Comparison of ENCODE assay signal across 13 mouse cellular contexts in the genomic region with DNA sequence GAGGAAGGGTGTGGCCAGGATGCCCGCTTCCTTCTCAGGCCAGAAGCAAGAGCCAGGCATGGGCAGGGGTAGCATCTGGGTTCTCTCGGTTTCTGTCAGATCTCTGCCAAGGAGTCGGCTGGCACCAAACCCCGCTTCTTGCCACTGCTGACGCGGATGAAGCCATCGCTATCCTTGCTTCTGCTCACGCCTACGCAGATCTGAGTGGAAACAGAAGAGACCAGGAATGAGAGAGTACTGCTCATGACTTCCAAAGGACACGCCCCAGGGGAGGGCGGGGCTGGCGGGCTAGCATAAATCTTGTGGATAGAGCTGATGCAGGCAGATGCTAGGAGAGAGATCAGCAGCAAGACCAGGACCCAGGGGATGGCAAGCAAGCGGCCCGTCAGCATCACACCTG. TPM values are rescaled to one million over a fixed set of nuclear protein-coding genes. Genes with fewer than 3 reads are reported as not detected.
A peak's percentile ranks its signal among the peaks of the same experiment; 100 is the strongest.
DNase-seq lines count a peak whose midpoint lies in the region; ATAC-seq lines count a peak whose summit lies in the region.
"Had no signal": no experiment of that assay in that cellular context is flagged by ENCODE, and none has a peak within 500 bp of the region (broad histone marks: within the 10 kb centered on the region; RNA-seq: fewer than 3 reads in every experiment).

No protein-coding gene starts in this region.

- no peak for ATAC-seq in embryonic facial prominence, embryonic 15.5 days (ENCODE audit: insufficient number of reproducible peaks, low FRiP score, low TSS enrichment, low read depth)
- ATAC-seq: hindbrain, embryonic 16.5 days had no signal

- peaks cover 10% of the 10 kb centered on the region for H3K27me3 ChIP-seq in embryonic facial prominence, embryonic 15.5 days
- H3K27me3 ChIP-seq in embryonic facial prominence, embryonic 10.5 days (replicated peaks; ENCODE audit: low read depth, poor library complexity, severe bottlenecking): peaks cover 49% of the 10 kb centered on the region

- no peaks in the 10 kb centered on the region for H3K9me3 ChIP-seq in embryonic facial prominence, embryonic 15.5 days (replicated peaks)
- H3K9me3 ChIP-seq in embryonic facial prominence, embryonic 10.5 days: no peaks in the 10 kb centered on the region
- H3K9me3 ChIP-seq: neural tube, embryonic 12.5 days had no signal

- H3K9ac ChIP-seq in embryonic facial prominence, embryonic 15.5 days: no peak overlapping the region
- H3K9ac ChIP-seq: neural tube, embryonic 12.5 days had no signal

- H3K4me1 ChIP-seq in embryonic facial prominence, embryonic 15.5 days: peaks cover 20% of the 10 kb centered on the region
- peaks cover 37% of the 10 kb centered on the region for H3K4me1 ChIP-seq in embryonic facial prominence, embryonic 10.5 days

- intact Hi-C loops in left cerebral cortex, postnatal 36 days (cut with DNase I): loop anchor here (2.0 kb wide), 1 partner anchor 15 kb away; a partner anchor contains a TSS

- no peak for DNase-seq in embryonic facial prominence, embryonic 10.5 days (ENCODE audit: low spot score)
- DNase-seq in 3134 (ENCODE audit: extremely low read depth, insufficient read length, low spot score): peak; percentile 75
- peak; percentile 56 for DNase-seq in NIH3T3 (ENCODE audit: low read depth)
- peak; percentile 67 to 77 for DNase-seq in left cerebral cortex, postnatal 36 days (ENCODE audit: low spot score in 2 of 2)
- no peak for DNase-seq in heart, adult 18-20 months
- no peak for DNase-seq in adrenal gland, postnatal 14 days
- DNase-seq: adrenal gland, postnatal 36 days; heart, postnatal 14 days; kidney, adult 8-10 months; midbrain, embryonic 14.5 days had no signal

- WGBS in embryonic facial prominence, embryonic 15.5 days: 60% methylated on average over 14 of the region's 14 CpGs
- WGBS in embryonic facial prominence, embryonic 10.5 days: 56% methylated on average over 14 of the region's 14 CpGs

- H3K4me2 ChIP-seq in embryonic facial prominence, embryonic 15.5 days (replicated peaks): peak overlapping the region; percentile 10; the same call in 1 of the 2 replicates
- H3K4me2 ChIP-seq: neural tube, embryonic 12.5 days had no signal

- H3K4me3 ChIP-seq in embryonic facial prominence, embryonic 15.5 days (replicated peaks): no peak overlapping the region
- H3K4me3 ChIP-seq in embryonic facial prominence, embryonic 10.5 days: no peak overlapping the region
- H3K4me3 ChIP-seq: neural tube, embryonic 12.5 days had no signal

- no peak overlapping the region for H3K27ac ChIP-seq in embryonic facial prominence, embryonic 15.5 days (replicated peaks)
- no peak overlapping the region for H3K27ac ChIP-seq in embryonic facial prominence, embryonic 10.5 days (replicated peaks)
- H3K27ac ChIP-seq: neural tube, embryonic 12.5 days had no signal

- H3K36me3 ChIP-seq in embryonic facial prominence, embryonic 15.5 days: no peaks in the 10 kb centered on the region
- no peaks in the 10 kb centered on the region for H3K36me3 ChIP-seq in embryonic facial prominence, embryonic 10.5 days (replicated peaks)

RNA-seq across cellular contexts. Expression of a gene that starts 11.4 kb away (rescaled TPM):
- 1,021 and 1,069 TPM in 2 replicates for polyA plus RNA-seq in embryonic facial prominence, embryonic 15.5 days (2015; fragmentation: Nextera tagmentation; extraction: Ambion mirVana)
- polyA plus RNA-seq in embryonic facial prominence, embryonic 10.5 days (2016; fragmentation: Nextera tagmentation; extraction: Ambion mirVana): 1,206 and 1,219 TPM in 2 replicates
- total RNA-seq in left cerebral cortex, postnatal 36 days (2021): 100 to 1,000 TPM; 524 to 620 TPM
- total RNA-seq in heart, adult 18-20 months (2021): 100 to 1,000 TPM; 537 to 590 TPM
- 1,235 and 1,395 TPM in 2 replicates for total RNA-seq in adrenal gland, postnatal 14 days (2021)

RNA-seq across cellular contexts. Expression of a gene that starts 15.0 kb away (rescaled TPM):
- 21.3 and 22.0 TPM in 2 replicates for polyA plus RNA-seq in embryonic facial prominence, embryonic 15.5 days (2015; fragmentation: Nextera tagmentation; extraction: Ambion mirVana)
- polyA plus RNA-seq in embryonic facial prominence, embryonic 10.5 days (2016; fragmentation: Nextera tagmentation; extraction: Ambion mirVana): 5.3 and 5.7 TPM in 2 replicates
- total RNA-seq in left cerebral cortex, postnatal 36 days (2021): 100 to 1,000 TPM; 149 to 163 TPM
- total RNA-seq in heart, adult 18-20 months (2021): 1 to 10 TPM; 5.1 to 5.9 TPM
- 7.8 and 10.4 TPM in 2 replicates for total RNA-seq in adrenal gland, postnatal 14 days (2021)

RNA-seq across cellular contexts. Expression of a gene that starts 15.4 kb away (rescaled TPM):
- polyA plus RNA-seq in embryonic facial prominence, embryonic 15.5 days (2015; fragmentation: Nextera tagmentation; extraction: Ambion mirVana): 0.25 and 0.55 TPM in 2 replicates
- 0.25 and 0.47 TPM in 2 replicates for polyA plus RNA-seq in embryonic facial prominence, embryonic 10.5 days (2016; fragmentation: Nextera tagmentation; extraction: Ambion mirVana)
- 100 to 1,000 TPM in 1 of 2 experiments, 10 to 100 TPM in 1; 69.6 to 102 TPM for total RNA-seq in left cerebral cortex, postnatal 36 days (2021)
- total RNA-seq in heart, adult 18-20 months (2021): under 1 TPM; 0.15 to 0.25 TPM
- total RNA-seq in adrenal gland, postnatal 14 days (2021): 3.1 and 3.7 TPM in 2 replicates

RNA-seq across cellular contexts. Expression of a gene that starts 41.9 kb away (rescaled TPM):
- 13.0 and 14.7 TPM in 2 replicates for polyA plus RNA-seq in embryonic facial prominence, embryonic 15.5 days (2015; fragmentation: Nextera tagmentation; extraction: Ambion mirVana)
- polyA plus RNA-seq in embryonic facial prominence, embryonic 10.5 days (2016; fragmentation: Nextera tagmentation; extraction: Ambion mirVana): 15.6 and 19.2 TPM in 2 replicates
- 1 to 10 TPM in 1 of 2 experiments, under 1 TPM in 1; 0.93 to 1.7 TPM for total RNA-seq in left cerebral cortex, postnatal 36 days (2021)
- total RNA-seq in heart, adult 18-20 months (2021): 1 to 10 TPM in 1 of 2 experiments, not detected in 1; 1.1 TPM
- total RNA-seq in adrenal gland, postnatal 14 days (2021): 1.1 and 4.4 TPM in 2 replicates

RNA-seq across cellular contexts. Expression of a gene that starts 51.6 kb away (rescaled TPM):
- 2.3 TPM in 2 replicates for polyA plus RNA-seq in embryonic facial prominence, embryonic 15.5 days (2015; fragmentation: Nextera tagmentation; extraction: Ambion mirVana)
- 0.07 and 0.13 TPM in 2 replicates for polyA plus RNA-seq in embryonic facial prominence, embryonic 10.5 days (2016; fragmentation: Nextera tagmentation; extraction: Ambion mirVana)
- total RNA-seq in left cerebral cortex, postnatal 36 days (2021): 10 to 100 TPM; 26.3 to 39.3 TPM
- 1 to 10 TPM; 3.2 to 4.6 TPM for total RNA-seq in heart, adult 18-20 months (2021)
- 4.3 and 4.8 TPM in 2 replicates for total RNA-seq in adrenal gland, postnatal 14 days (2021)

Comparison
In these comparisons a context has a peak if more than half of its experiments do, and no peak if none do; other contexts are left out.
1. DNase-seq: peak in 3134 (single experiment), NIH3T3 (single experiment) and left cerebral cortex, postnatal 36 days (2 of 2); none in embryonic facial prominence, embryonic 10.5 days (single experiment), heart, adult 18-20 months (0 of 2) and adrenal gland, postnatal 14 days (single experiment).
2. RNA of a gene that starts 15.0 kb away (total RNA-seq): 149 to 163 TPM in left cerebral cortex, postnatal 36 days; 7.8 to 10.4 TPM in adrenal gland, postnatal 14 days and 5.1 to 5.9 TPM in heart, adult 18-20 months; every median in the first group is over 10 times any median in the second.
3. RNA of a gene that starts 15.4 kb away (total RNA-seq): 69.6 to 102 TPM in left cerebral cortex, postnatal 36 days; 3.1 to 3.7 TPM in adrenal gland, postnatal 14 days and 0.15 to 0.25 TPM in heart, adult 18-20 months; every median in the first group is over 10 times any median in the second.